Mouse (Mus musculus) cerebral cortex, adult 2 months (tissue): ENCODE measurements around the gene En2.

Experiments
- WGBS: fragments of 180-500 bp; shearing (Covaris S2); methylation state at CpG from one replicate; pipeline ENCODE4 v1.1.7; 2018; 5-methylcytosine and 5-hydroxymethylcytosine counted together

Gene En2

DNA sequence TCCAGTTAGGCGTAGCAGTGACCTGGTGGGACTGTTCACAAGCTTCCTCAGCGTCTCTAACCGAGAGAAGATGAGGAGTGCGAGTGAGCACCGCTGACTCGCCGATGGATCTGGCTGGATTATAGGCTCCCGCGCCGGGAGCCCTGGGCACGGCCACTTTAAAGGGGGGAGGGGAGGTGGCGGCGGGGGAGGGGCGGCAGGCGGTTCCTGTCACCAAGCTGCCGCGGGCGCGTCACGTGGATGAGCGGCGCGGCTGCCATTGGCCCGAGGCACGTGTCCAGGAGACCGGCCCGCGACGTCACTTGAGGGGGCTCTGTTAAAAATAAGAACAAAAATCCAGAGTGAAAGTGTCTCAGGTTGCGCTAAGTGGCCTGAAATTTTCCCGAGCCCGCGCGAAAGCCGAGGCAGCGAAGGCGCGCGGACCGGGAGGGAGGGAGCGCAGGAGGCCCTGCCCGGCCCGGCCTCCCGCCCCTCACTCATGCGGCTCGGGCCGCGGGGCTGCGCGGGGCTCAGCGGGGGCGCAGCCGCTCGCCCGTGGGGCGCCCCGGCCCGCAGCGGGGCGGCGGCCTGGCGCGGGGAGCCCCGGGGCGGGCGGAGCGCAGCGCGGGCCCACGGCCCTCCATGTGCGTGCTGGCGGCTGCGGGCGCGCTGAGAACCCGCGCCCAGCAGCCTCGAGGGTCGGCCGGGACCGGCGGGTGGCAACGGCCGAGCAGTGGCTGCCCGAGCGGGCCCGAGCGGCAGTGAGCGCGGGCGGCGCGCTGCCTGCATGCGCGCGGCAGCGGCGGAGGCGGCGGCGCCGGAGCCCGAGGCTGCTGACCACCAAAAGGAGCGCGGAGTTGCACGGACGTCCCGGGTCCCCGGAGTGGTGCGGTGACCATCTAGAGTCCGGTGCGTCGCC, at the start of gene En2:
Gene En2 (plus strand): TSS at position 337 of the 898 bp plus-strand sequence.
- under 1% methylated on average over 112 of the region's 113 CpGs for WGBS

DNA sequence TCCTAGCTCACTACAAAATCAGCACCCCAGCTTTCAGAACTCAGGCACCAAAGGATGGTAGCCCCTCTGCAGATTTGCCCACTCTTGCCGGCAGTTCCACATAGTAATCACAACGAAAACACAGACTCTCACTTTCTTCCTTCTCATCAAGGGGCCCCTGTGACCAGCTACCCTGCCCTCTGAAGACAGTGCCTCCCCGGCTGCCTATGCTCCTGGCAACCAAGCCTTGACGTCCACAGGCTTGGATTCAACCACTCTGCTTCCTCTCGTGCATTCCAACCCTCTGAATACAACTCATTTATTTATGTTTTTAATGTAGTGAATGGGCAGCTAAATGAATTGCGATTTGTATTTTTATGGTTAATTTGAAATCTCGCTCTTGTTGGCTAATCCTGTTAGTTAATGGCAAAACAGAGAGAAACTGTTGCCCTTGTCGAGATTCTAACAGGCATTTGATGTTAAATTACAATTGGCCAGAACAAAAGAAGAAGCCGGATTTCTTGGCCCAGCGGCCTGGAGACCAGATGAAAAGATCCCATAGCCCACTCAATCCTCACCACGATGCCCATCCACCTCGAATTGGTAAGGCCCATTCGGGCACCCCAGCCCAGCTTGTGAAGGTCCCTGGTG, 48.1 kb upstream of the En2 start:
- 15% methylated on average over 13 of the region's 13 CpGs for WGBS

DNA sequence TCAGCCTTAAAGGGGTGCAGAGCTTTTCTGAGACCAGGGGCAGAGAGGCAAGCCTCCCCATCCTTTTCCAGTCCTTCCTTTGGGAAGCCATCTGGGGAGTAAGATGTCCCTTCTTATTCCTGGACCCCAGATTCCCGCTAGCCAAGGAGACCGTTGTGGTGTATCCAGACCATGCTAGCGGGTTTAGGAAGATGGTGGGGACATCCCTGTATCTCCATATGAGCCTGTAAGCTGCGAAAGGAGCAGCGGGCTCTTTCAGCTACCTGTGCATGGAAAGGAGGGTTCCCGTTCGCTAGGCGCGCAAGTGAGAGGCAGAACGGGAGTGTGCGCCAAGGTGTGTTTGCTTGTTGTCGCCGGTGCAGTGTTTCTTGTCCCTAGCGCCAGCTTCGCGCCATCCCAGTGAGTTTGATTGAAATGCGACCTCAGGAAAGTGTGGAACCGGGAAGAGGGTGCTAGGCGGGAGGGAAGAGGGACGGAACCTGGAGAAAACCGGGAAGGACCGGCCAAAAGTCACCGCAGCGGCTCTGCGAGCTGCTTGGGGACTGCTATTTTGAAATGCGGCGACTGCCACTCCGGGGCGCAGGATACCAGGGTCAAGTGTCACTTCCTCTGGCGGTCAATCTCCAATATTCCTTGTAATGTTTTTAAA, 47.5 kb upstream of the En2 start:
- WGBS, result 3% methylated on average over 30 of the region's 30 CpGs

DNA sequence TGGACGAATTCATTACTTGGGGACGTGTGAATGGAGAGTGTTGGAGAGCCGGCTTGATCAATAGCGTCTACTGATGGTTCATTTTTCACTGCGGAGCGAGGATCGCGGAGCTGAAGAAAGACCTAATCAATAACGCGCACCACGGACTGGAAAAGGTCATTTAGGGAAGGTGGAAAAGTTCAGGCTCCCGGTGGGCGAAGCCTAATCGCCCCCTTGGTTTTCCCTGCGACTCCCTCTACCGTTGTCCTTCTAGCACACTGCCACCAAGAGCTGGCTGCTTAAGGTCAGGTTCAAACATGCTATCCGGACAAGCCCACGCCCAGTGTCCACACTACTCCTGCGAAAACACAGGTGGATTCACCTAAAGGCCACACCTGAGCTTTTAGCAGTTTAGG, 47.0 kb upstream of the En2 start:
- WGBS, result 1% methylated on average over 19 of the region's 19 CpGs

DNA sequence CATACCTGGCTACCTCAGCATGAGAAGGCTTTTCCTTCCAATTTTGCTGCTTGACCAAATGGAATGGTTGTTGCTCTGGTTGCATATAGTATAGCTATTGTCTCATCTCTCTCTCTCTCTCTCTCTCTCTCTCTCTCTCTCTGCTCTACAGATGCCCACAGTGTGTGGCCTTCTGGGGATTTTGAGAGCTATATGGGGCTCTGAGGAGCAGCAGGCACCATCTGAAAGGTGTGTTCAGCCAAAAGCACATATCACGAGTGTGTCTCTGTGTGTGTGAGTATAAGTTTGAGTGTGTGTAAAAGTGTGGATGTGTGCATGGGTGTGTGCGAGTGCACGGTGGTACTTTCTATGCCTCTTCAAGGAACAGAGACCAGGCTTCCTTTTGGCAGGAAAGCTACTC, 45.9 kb upstream of the En2 start:
- WGBS, result 33% methylated on average over 3 of the region's 3 CpGs

DNA sequence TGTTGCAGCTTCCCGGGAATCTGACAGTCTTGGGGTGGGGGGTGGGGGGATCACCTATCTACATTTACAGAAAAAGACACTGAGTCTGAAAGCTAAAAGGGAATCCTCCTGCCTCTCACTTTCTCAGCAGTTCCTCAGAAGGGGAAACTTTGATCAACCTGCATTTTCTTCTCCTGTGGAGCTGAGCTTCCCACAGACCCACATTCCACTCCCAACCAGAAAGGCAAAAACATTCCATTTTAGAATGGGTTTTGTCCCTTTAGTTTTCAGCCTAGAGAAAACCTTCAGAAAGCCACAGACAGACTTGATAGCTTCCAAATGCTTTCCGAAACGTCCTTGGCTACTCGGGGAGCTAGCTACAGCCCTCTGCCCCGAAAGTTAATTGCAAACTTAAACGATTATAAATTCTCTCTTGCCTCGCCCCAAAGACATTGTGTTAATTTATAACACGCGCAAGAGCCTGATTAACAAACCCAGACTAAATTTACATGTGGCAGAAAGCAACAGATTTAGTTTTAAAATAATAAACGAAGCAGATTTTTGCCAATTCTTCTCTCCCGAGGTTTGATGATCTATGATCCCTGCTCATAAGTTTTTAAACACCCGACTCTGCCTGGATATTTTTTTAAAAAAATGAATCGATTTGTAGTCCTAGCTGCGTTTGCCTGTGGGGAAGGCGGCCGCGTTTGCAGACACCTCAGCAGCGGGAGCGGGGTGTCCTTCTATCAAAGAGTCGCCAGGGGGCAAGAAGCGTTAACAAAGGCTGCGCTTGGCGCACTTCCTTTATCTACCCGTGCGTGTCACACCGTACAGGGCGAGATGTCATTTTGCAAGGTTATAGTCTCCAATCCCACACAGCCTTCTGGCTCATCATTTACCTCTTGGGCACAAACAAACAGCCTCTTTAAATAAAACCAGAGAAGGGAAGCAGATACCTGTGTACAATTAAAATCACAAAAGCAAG, 42.7 kb upstream of the En2 start:
- WGBS, result 4% methylated on average over 27 of the region's 27 CpGs

DNA sequence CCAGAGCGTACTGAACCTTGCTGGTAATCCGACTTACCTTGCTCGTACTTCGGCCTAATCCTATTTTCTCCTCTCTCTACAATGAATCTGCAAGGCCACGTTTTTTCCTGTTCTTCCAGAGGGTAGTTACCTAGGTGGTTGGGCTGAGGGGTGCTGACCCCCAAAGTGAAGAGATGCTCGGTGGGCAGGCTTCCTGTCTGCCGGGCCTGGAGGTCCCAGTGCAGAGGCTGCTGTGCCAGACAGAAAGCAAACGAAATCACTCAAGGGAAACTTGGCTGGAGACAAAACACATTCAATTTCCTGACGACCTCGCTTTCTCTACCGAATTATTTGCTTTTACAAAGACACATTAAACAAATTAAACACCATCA, 42.1 kb upstream of the En2 start:
- 5% methylated on average over 11 of the region's 11 CpGs for WGBS

DNA sequence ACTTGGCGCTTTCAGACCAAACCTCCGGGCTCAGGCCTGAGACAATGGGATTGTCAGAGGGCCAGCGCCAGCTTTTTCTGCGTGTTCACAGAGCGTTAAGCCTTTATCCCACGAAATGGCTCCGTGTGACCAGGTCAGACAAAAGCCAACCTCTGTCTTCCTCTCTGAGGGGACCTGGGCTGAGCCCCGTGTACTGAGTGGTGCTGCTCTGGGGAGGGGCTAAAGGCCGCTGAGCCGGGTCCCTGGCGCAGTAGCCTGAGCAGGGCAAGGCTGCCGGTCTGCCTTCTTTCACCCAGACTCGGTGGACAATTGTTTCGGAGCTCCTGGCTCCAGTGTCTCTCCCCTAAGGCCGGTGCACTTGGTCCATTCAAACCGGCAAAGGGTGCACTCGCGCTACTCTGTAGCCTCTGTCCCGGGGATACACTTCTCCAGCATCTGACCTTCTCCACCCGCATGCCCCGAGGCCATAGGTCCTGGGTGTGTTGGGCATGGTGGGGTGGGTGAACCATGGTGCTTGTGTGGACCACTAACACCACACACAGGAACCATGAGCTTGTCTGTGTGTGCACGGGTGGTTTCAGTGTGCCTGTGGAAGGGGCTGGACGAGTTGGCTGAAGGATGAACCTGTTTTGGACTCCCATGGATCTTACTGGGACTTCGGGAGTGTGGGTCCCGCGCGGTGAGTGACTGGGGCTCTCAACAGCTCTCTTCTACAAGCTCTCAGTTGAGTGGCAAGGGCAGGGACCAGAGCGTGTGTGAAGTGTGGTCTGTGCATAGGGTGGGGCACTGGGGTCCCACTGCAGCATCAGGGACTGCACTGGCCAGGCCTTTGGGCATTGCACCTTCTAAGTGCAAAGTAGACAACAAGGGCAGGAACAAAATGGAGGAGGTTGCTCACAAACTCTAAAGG, 40.9 kb upstream of the En2 start:
- WGBS, result 6% methylated on average over 28 of the region's 28 CpGs

DNA sequence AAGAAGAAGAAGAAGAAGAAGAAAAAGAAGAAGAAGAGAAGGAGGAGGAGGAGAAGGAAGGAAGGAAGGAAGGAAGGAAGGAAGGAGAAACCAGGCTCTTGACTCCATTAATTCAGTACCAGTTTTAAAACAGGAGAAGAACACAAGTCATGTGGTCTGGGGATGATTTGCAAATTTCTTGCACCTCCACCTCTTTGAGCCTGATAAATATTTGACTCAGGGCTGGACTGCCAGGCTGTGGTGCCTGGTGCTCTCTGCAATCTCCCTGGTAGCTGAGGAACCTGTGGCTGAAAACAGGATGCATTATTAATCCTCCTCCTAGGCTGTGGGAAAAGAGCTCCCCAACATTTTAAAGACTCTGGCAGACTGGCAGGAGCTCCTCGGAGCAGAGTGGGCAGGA, 36.6 kb upstream of the En2 start:
- WGBS, result 59% methylated on average over 1 of the region's 1 CpGs

DNA sequence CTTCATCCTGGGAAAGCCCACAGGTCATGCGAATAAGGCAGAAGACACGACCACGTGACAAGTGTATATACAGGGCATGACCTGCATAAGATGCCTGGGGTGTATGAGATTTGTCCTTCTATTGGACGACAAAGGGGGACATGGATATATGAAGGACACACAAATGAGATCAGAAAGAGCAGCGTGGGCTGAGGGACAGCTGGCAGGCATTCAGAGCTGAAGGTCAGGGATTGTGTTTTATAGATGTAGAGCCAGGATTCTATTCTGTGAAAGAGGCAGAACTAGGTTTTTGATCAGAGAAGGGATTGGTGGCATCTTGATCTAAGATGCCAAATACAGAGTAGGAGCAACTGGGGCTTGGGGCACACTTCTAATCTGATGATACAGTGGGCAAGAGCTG, 33.3 kb upstream of the En2 start:
- WGBS, result 82% methylated on average over 5 of the region's 5 CpGs

DNA sequence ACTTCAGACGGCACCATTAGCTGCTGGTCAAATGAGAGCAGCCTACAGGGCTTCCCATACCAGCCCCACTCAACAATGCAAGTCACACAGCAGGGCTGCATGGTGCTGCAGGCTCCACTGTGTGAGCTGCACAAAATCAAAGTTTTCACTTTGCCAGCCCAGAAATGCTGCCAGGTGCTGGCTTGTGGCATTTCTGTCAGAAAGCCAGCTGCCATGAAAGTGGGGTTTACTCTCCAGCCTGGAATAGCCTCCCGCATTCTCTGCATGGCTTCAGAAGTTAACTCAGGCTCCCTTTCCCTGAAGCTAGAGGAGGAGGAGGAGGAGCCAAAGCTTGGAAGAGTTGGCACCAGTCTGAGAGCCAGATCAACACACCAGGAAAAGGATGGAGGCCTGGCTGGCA, 29.1 kb upstream of the En2 start:
- WGBS, result 52% methylated on average over 2 of the region's 2 CpGs

DNA sequence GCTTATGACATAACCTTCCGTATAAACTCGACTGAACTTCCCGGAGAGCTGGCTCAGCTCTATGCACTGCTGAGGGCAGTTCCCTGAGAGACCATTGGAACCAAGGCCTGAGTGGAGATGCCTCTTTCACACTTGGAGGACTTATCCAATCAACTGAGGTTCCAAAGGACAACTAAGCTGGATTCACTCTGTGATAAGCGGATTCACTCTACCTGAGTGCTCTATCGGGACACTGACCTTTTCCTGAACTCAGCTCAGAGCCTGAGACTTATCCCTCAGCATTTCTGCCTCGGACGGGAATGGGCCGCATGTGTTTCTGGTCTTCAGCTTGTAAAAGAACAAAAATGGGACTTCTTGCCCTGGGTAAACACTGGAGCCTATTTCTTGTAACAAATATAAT, 19.5 kb upstream of the En2 start:
- 87% methylated on average over 8 of the region's 8 CpGs for WGBS

DNA sequence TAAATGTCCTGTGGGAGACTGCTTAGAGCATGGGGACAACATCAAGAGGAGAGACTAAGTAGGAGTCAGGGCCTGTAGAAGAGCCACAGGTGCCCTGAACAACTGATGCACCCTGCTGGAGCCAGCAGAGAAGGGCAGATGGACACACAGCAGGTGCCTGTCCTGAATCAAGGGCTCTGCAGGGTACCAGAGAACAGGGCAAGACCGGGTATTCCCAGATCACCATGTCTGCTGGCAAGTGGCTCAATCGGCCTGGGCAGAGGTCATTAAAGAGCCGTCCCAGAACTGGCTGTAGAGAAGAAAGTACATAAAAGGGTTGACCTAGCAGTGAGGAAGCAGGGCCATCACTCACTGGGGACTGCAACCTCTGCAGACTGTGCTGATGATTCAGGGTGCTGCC, 17.0 kb upstream of the En2 start:
- 68% methylated on average over 3 of the region's 3 CpGs for WGBS

DNA sequence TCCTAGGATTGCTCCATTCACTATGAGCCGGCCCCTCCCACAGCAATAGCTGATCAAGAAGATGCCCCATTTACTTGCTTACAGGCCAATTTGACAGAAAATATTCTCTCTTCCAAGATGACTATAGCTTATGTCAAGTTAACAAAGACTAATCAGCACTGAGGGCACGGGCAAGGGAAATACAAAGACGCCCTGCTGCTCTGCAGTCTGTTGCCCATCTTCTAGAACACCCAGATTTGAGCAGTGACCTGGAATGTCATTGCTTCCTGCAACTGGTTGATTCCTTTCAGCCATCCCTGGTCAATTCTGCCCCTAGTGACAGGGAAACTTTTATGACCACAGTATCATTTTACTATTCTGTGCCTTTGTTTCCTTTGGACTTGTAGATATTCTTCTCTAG, 16.1 kb upstream of the En2 start:
- 90% methylated on average over 3 of the region's 3 CpGs for WGBS

DNA sequence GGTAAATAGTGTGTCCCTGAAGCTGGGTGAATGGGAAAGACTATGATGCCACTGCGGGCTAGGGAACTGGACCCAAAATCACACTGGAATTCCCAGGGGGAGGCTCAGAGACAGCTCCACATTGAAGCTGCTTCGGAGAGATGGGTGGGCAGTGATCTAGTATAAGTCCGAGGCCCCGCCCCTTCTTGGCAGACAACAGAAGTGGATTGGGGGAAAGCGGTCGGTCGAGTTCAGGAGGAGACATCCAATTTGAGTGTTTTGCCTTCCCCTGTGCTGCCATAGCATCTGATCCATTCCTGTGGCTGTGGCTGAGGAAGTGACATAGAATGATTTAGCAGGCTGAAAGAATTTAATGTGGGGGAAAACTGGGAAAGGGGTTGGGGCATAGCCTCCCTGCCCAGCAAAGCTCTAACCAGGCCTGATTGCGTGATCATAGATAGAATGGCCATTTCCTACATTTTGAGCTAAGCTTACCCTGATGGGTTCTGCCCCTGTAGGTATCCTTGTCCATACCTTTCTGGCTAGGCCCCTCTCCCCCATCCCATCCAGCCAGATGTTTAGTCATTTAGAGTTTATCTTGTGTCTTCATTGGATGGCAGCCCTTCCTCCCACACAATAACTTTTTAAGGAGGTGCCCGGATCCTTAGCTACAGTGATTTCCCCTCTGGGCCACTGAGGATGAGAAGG, 8.3 kb upstream of the En2 start:
- 28% methylated on average over 9 of the region's 9 CpGs for WGBS

DNA sequence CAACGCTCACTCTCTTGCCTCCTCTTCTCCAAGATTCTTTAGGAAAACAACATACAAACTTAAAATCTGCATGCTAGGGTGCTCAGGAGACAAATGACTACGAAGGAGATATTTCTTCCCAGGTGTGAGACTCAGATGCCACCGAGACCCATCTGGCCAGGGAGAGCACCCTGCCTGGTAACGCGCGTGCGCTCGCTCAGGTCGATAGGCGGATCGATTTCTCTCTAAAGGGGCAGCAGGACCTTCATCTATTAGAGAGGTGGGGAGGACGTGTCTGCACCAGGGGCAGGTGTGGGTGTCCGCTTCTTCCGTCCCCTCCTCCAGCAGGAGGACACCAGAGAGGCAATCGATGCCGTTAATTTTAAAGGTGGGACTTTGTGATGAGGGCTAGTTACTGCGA, 7.7 kb upstream of the En2 start:
- 5% methylated on average over 17 of the region's 17 CpGs for WGBS

DNA sequence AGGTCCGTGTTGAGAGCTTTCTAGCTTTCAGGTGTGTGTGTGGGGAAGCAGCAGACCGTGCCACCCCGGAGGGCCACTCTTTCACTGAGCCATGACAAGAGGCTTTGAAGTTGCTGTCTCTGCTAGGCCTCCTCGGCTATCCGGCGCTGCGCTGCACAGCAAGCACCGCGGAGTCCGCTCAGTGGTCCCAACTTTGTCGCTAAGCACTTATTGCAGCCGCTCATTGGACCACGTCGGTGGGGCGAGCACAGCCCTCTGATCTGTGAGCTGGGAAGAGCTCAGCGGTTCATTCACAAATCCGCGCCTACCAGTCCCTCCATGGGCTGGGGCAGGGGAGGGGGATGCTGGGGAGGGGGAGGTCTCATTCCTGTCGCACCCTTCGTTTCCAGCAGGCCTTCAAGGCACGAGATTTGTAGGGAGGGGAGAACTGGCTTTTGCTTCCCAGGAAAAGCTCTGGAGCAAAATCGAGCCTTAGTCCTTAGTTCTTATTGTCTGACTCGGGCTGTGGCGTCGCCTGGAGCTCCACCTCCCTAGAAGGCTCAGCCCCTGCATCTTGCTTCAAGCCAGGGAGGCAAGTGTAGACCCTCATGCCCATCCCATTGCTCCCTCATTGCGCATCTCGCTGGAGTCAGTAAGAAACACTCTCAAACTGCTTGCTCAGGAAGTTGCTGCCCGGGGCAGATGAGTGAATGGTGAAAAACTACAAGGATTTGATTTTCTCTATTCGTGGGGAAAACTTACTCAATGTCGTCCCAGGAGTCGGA, 7.0 kb upstream of the En2 start:
- 2% methylated on average over 31 of the region's 31 CpGs for WGBS

DNA sequence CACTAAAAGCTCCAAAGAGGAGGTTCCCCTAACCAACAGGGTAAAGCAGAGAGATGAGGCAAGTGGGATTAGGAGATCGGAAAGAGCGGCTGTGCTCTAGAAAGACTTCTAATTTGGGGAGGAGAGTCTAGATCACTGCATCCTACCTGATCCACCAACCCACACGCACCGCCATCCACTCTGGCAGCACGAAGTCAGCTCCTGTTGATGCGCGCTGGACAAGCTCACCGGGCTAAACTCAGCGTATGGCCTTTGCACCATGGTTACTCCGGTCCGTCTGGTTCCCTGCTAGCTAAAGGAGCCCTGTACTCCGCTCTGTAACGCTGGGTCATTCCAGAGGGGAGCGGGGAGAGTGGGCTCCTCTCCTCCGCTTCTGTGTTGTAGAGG, 6.4 kb upstream of the En2 start:
- 5% methylated on average over 15 of the region's 15 CpGs for whole genome bisulfite sequencing

DNA sequence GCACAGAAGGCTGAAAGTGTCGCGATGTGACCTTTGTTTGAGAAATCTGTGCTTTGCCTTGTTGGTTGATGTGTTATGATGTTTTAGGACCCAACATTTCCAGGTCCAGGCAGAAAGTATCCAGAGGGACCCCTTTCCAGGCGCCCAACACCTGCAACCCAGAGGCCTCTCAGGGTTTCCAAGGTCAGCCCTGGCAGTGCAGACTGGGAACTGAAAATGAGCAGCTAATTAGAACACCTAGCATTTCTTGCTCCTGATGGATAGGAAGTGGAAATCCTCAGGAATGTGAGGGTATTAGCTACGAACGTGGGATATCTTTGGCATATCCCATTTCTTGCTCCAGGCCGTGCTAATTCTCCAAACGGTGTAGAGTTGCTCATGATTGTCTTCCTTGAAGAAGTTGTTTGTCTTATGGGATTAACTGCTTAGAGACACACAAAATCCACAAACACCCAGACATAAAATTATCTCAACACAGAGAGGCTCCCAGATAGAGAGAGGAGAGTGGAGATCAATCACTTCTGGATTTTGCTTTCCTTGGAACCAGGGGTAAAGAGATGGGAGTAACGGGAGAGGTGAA, 5.5 kb upstream of the En2 start:
- 20% methylated on average over 8 of the region's 8 CpGs for WGBS
